ENCODE assay signal across 9 mouse cellular contexts in genomic region chr11:116198132-116198531, GRCm38 (mm10). TPM values are rescaled to one million over a fixed set of nuclear protein-coding genes. Genes with fewer than 3 reads are reported as not detected.
DNase-seq lines count a peak whose midpoint lies in the region; ATAC-seq and TF ChIP-seq lines count a peak whose summit lies in the region.
"Had no signal": no experiment of that assay in that cellular context is flagged by ENCODE, and none has a peak within 500 bp of the region (broad histone marks: within the 10 kb centered on the region; RNA-seq: fewer than 3 reads in every experiment).

No protein-coding gene starts in this region.

- H3K4me3 ChIP-seq in heart, embryonic 12.5 days: peak overlapping the region; percentile 86
- peak overlapping the region; percentile 92 to 97 for H3K4me3 ChIP-seq in ES-E14 (ENCODE audit: insufficient read depth in 1 of 2, low read depth in 1 of 2, low read length in 2 of 2, poor library complexity in 1 of 2, severe bottlenecking in 1 of 2)
- H3K4me3 ChIP-seq in forebrain, embryonic 15.5 days: peak overlapping the region; percentile 84
- peak overlapping the region; percentile 95 for H3K4me3 ChIP-seq in macrophage (ENCODE audit: inconsistent target)

- WGBS in heart, embryonic 12.5 days: 21% methylated on average over 13 of the region's 13 CpGs
- 24% methylated on average over 13 of the region's 13 CpGs for WGBS in forebrain, embryonic 15.5 days
- 5% methylated on average over 13 of the region's 13 CpGs for WGBS in macrophage (ENCODE audit: missing documents)

- H3K79me2 ChIP-seq in macrophage (ENCODE audit: inconsistent target): peaks cover 74% of the 10 kb centered on the region

- no peak for ATAC-seq in heart, embryonic 12.5 days (ENCODE audit: insufficient number of reproducible peaks, low FRiP score)
- no peak; the same call in 1 of the 2 replicates for ATAC-seq in forebrain, embryonic 15.5 days (replicated peaks)

- peaks cover 12% of the 10 kb centered on the region for H3K4me1 ChIP-seq in heart, embryonic 12.5 days (replicated peaks)
- H3K4me1 ChIP-seq in ES-E14 (ENCODE audit: control insufficient read depth in 2 of 2, insufficient read depth in 2 of 2, low read length in 2 of 2, poor library complexity in 1 of 2): peaks cover 0 to 5% of the 10 kb centered on the region in 2 experiments; a peak in 2 of 4 replicates
- peaks cover 40% of the 10 kb centered on the region for H3K4me1 ChIP-seq in forebrain, embryonic 15.5 days

- peaks cover 13% of the 10 kb centered on the region for H3K36me3 ChIP-seq in heart, embryonic 12.5 days
- H3K36me3 ChIP-seq in ES-E14 (ENCODE audit: control insufficient read depth, insufficient read depth, low read length, poor library complexity, severe bottlenecking): no peaks in the 10 kb centered on the region
- H3K36me3 ChIP-seq in forebrain, embryonic 15.5 days: no peaks in the 10 kb centered on the region
- no peaks in the 10 kb centered on the region for H3K36me3 ChIP-seq in macrophage (ENCODE audit: inconsistent target)

- peak overlapping the region; percentile 93 for H3K9ac ChIP-seq in heart, embryonic 12.5 days
- H3K9ac ChIP-seq in ES-E14 (ENCODE audit: insufficient read depth, low read depth, low read length, poor library complexity, severe bottlenecking): peak overlapping the region; percentile 87
- H3K9ac ChIP-seq in forebrain, embryonic 15.5 days (replicated peaks): peak overlapping the region; percentile 91

- H3K9me3 ChIP-seq in heart, embryonic 12.5 days (replicated peaks): no peaks in the 10 kb centered on the region
- no peaks in the 10 kb centered on the region for H3K9me3 ChIP-seq in ES-E14 (ENCODE audit: control insufficient read depth, insufficient read depth, low read depth, low read length)
- H3K9me3 ChIP-seq in forebrain, embryonic 15.5 days: no peaks in the 10 kb centered on the region

- in situ Hi-C loops in ES-E14 (cut with MboI; ENCODE audit: low sequenced_read_pairs in 2 of 2, unreplicated experiment in 2 of 2): no loop called here

- no peak for DNase-seq in heart, postnatal 14 days
- DNase-seq in ES-E14 (ENCODE audit: low read depth, low spot score): no peak
- DNase-seq in adrenal gland, adult 2 months: no peak
- no peak for DNase-seq in cerebellum, adult 11-12 months
- no peak for DNase-seq in lung, postnatal 4 days

- no peaks in the 10 kb centered on the region for H3K27me3 ChIP-seq in heart, embryonic 12.5 days (replicated peaks)
- no peaks in the 10 kb centered on the region for H3K27me3 ChIP-seq in forebrain, embryonic 15.5 days
- H3K27me3 ChIP-seq: Patski had no signal

- H3K27ac ChIP-seq in heart, embryonic 12.5 days (ENCODE audit: poor library complexity, severe bottlenecking): peak overlapping the region; percentile 95
- H3K27ac ChIP-seq in ES-E14 (ENCODE audit: insufficient read depth, low read depth, low read length, poor library complexity, severe bottlenecking): no peak overlapping the region
- H3K27ac ChIP-seq in forebrain, embryonic 15.5 days (replicated peaks): peak overlapping the region; percentile 97
- peak overlapping the region; percentile 91 for H3K27ac ChIP-seq in macrophage

- intact Hi-C loops in heart, postnatal 14 days (cut with DNase I): no loop called here

- H3K4me2 ChIP-seq in heart, embryonic 12.5 days: peak overlapping the region; percentile 94
- peak overlapping the region; percentile 64 for H3K4me2 ChIP-seq in forebrain, embryonic 15.5 days (replicated peaks)

TF ChIP-seq in ES-E14, 5 proteins besides CTCF, POLR2A, EP300 and RAD21:
- TF ChIP-seq HCFC1 (IDR thresholded peaks at IDR 0.05; ENCODE audit: borderline replicate concordance, insufficient read depth, low read length): no peak
- TF ChIP-seq MAFK (IDR thresholded peaks at IDR 0.05; ENCODE audit: insufficient read depth, low read depth, low read length): no peak
- TF ChIP-seq ZNF384 (IDR thresholded peaks at IDR 0.05; ENCODE audit: low read depth, low read length): no peak
- TF ChIP-seq CHD2 (IDR thresholded peaks at IDR 0.05; ENCODE audit: low read depth, low read length): no peak
- no peak for TF ChIP-seq ZC3H11A (IDR thresholded peaks at IDR 0.05; ENCODE audit: borderline replicate concordance, low read depth, low read length)

RNA-seq across cellular contexts. Expression of gene Ten1, which starts 0.5 kb away (rescaled TPM):
- 74.9 and 75.5 TPM in 2 replicates for polyA plus RNA-seq in heart, embryonic 12.5 days (2016; fragmentation: Nextera tagmentation; extraction: Ambion mirVana)
- 10 to 100 TPM; 22.2 to 27.0 TPM for total RNA-seq in heart, postnatal 14 days (2021)
- 17.0 and 19.1 TPM in 2 replicates for total RNA-seq in ES-E14 (2012; rRNA removed)
- polyA plus RNA-seq in forebrain, embryonic 15.5 days (2015; fragmentation: Nextera tagmentation; extraction: Ambion mirVana): 81.5 and 91.7 TPM in 2 replicates
- 10 to 100 TPM in 20 of 26 experiments, 1 to 10 TPM in 6; 6.3 to 33.7 (median 13.2) TPM for total RNA-seq in macrophage (2018; cell fraction: chromatin; rRNA removed)
- 10 to 100 TPM; 38.0 to 74.1 (median 59.3) TPM for total RNA-seq in macrophage (2018; cell fraction: cytosol; rRNA removed)
- total RNA-seq in macrophage (2018; cell fraction: nucleus; rRNA removed): 10 to 100 TPM in 23 of 26 experiments, 1 to 10 TPM in 3; 6.3 to 29.9 (median 20.8) TPM
- polyA plus RNA-seq in macrophage (2018): 35.1 to 61.5 TPM (median 55.2 TPM) in 3 replicates
- total RNA-seq in adrenal gland, adult 2 months (2021): 10 to 100 TPM; 24.7 to 27.3 TPM
- 15.0 and 16.2 TPM in 2 replicates for polyA plus RNA-seq in adrenal gland, adult 2 months (2012; rRNA removed)

RNA-seq across cellular contexts. Expression of gene Acox1, which starts 0.7 kb away (rescaled TPM):
- 36.1 and 38.3 TPM in 2 replicates for polyA plus RNA-seq in heart, embryonic 12.5 days (2016; fragmentation: Nextera tagmentation; extraction: Ambion mirVana)
- total RNA-seq in heart, postnatal 14 days (2021): 100 to 1,000 TPM; 101 to 116 TPM
- 11.2 and 16.5 TPM in 2 replicates for total RNA-seq in ES-E14 (2012; rRNA removed)
- polyA plus RNA-seq in forebrain, embryonic 15.5 days (2015; fragmentation: Nextera tagmentation; extraction: Ambion mirVana): 51.3 and 54.5 TPM in 2 replicates
- 100 to 1,000 TPM in 11 of 26 experiments, 10 to 100 TPM in 15; 32.6 to 173 (median 86.2) TPM for total RNA-seq in macrophage (2018; cell fraction: chromatin; rRNA removed)
- total RNA-seq in macrophage (2018; cell fraction: cytosol; rRNA removed): 10 to 100 TPM; 31.0 to 72.0 (median 46.1) TPM
- total RNA-seq in macrophage (2018; cell fraction: nucleus; rRNA removed): 100 to 1,000 TPM in 2 of 26 experiments, 10 to 100 TPM in 24; 27.2 to 113 (median 54.2) TPM
- polyA plus RNA-seq in macrophage (2018): 52.6 to 66.6 TPM (median 52.9 TPM) in 3 replicates
- 100 to 1,000 TPM; 225 TPM for total RNA-seq in adrenal gland, adult 2 months (2021)
- 64.1 and 67.5 TPM in 2 replicates for polyA plus RNA-seq in adrenal gland, adult 2 months (2012; rRNA removed)

RNA-seq across cellular contexts. Expression of gene Fbf1, which starts 30.2 kb away (rescaled TPM):
- polyA plus RNA-seq in heart, embryonic 12.5 days (2016; fragmentation: Nextera tagmentation; extraction: Ambion mirVana): 37.2 and 37.5 TPM in 2 replicates
- total RNA-seq in heart, postnatal 14 days (2021): 10 to 100 TPM; 15.1 to 17.2 TPM
- total RNA-seq in ES-E14 (2012; rRNA removed): 29.4 and 32.1 TPM in 2 replicates
- polyA plus RNA-seq in forebrain, embryonic 15.5 days (2015; fragmentation: Nextera tagmentation; extraction: Ambion mirVana): 71.4 and 73.5 TPM in 2 replicates
- 100 to 1,000 TPM in 2 of 26 experiments, 10 to 100 TPM in 24; 19.5 to 111 (median 65.2) TPM for total RNA-seq in macrophage (2018; cell fraction: chromatin; rRNA removed)
- 10 to 100 TPM in 20 of 26 experiments, 1 to 10 TPM in 6; 5.8 to 21.6 (median 11.8) TPM for total RNA-seq in macrophage (2018; cell fraction: cytosol; rRNA removed)
- total RNA-seq in macrophage (2018; cell fraction: nucleus; rRNA removed): 10 to 100 TPM; 14.8 to 73.7 (median 33.2) TPM
- polyA plus RNA-seq in macrophage (2018): 13.2 to 15.0 TPM (median 14.6 TPM) in 3 replicates
- total RNA-seq in adrenal gland, adult 2 months (2021): 10 to 100 TPM; 30.4 to 37.8 TPM
- polyA plus RNA-seq in adrenal gland, adult 2 months (2012; rRNA removed): 19.5 and 21.4 TPM in 2 replicates

RNA-seq across cellular contexts. Expression of gene Evpl, which starts 39.7 kb away (rescaled TPM):
- polyA plus RNA-seq in heart, embryonic 12.5 days (2016; fragmentation: Nextera tagmentation; extraction: Ambion mirVana): 0.53 and 0.84 TPM in 2 replicates
- total RNA-seq in heart, postnatal 14 days (2021): under 1 TPM; 0.83 to 0.93 TPM
- 2.9 and 4.5 TPM in 2 replicates for total RNA-seq in ES-E14 (2012; rRNA removed)
- polyA plus RNA-seq in forebrain, embryonic 15.5 days (2015; fragmentation: Nextera tagmentation; extraction: Ambion mirVana): 0.19 and 0.33 TPM in 2 replicates
- under 1 TPM in 8 of 26 experiments, not detected in 18; 0.12 to 0.41 (median 0.21) TPM for total RNA-seq in macrophage (2018; cell fraction: chromatin; rRNA removed)
- total RNA-seq in macrophage (2018; cell fraction: cytosol; rRNA removed): under 1 TPM in 3 of 26 experiments, not detected in 23; 0.03 to 0.04 (median 0.04) TPM
- total RNA-seq in macrophage (2018; cell fraction: nucleus; rRNA removed): under 1 TPM in 5 of 26 experiments, not detected in 21; 0.06 to 0.19 (median 0.10) TPM
- not detected in 3 replicates for polyA plus RNA-seq in macrophage (2018)
- 1 to 10 TPM in 1 of 2 experiments, under 1 TPM in 1; 0.43 to 1.8 TPM for total RNA-seq in adrenal gland, adult 2 months (2021)
- 0.49 and 0.57 TPM in 2 replicates for polyA plus RNA-seq in adrenal gland, adult 2 months (2012; rRNA removed)

RNA-seq across cellular contexts. Expression of gene Mrpl38, which starts 59.5 kb away (rescaled TPM):
- polyA plus RNA-seq in heart, embryonic 12.5 days (2016; fragmentation: Nextera tagmentation; extraction: Ambion mirVana): 85.0 and 89.1 TPM in 2 replicates
- 10 to 100 TPM; 55.5 to 56.3 TPM for total RNA-seq in heart, postnatal 14 days (2021)
- 81.1 and 81.3 TPM in 2 replicates for total RNA-seq in ES-E14 (2012; rRNA removed)
- polyA plus RNA-seq in forebrain, embryonic 15.5 days (2015; fragmentation: Nextera tagmentation; extraction: Ambion mirVana): 77.7 and 78.5 TPM in 2 replicates
- 10 to 100 TPM in 25 of 26 experiments, 1 to 10 TPM in 1; 9.0 to 74.1 (median 28.7) TPM for total RNA-seq in macrophage (2018; cell fraction: chromatin; rRNA removed)
- 10 to 100 TPM; 12.5 to 23.6 (median 18.4) TPM for total RNA-seq in macrophage (2018; cell fraction: cytosol; rRNA removed)
- total RNA-seq in macrophage (2018; cell fraction: nucleus; rRNA removed): 10 to 100 TPM; 11.5 to 41.9 (median 19.3) TPM
- 13.6 to 25.3 TPM (median 20.3 TPM) in 3 replicates for polyA plus RNA-seq in macrophage (2018)
- 100 to 1,000 TPM; 102 to 108 TPM for total RNA-seq in adrenal gland, adult 2 months (2021)
- polyA plus RNA-seq in adrenal gland, adult 2 months (2012; rRNA removed): 134 and 167 TPM in 2 replicates
